Mouse (Mus musculus) embryonic facial prominence, embryonic 11.5 days (tissue): ENCODE measurements at regions not wholly inside any gene's neighbourhood (a gene's known extent, or its start where the extent isn't known, plus 50 kb on each side); places are given as distances from the start of the nearest gene placed in this dataset.

Experiments used
- ATAC-seq: fragments of 200-750 bp; cut with Nextera tagmentation; replicated peaks from 2 replicates; pipeline ENCODE4 v1.8.0; 2017; ENCODE audit warnings: low read depth; ENCODE audit not compliant: insufficient number of reproducible peaks, low FRiP score, low TSS enrichment
- DNase-seq: peaks from one replicate; pipeline ENCODE4 v3.0.0-alpha.2; 2015; ENCODE audit warnings: low spot score
- H3K27ac ChIP-seq: fragments of 300-500 bp; sonication (generic); replicated peaks from 2 replicates; pipeline ENCODE4 v1.5.1; 2014; ENCODE audit warnings: mild to moderate bottlenecking, low read depth, low read length, control low read depth
- H3K27me3 ChIP-seq: fragments of 300-500 bp; sonication (generic); 2 replicates; pipeline ENCODE4 v1.6.1; 2014; ENCODE audit warnings: mild to moderate bottlenecking, low read length, moderate library complexity, mixed read lengths; ENCODE audit not compliant: control insufficient read depth, insufficient read depth
- H3K36me3 ChIP-seq: fragments of 300-500 bp; sonication (generic); replicated peaks from 2 replicates; pipeline ENCODE4 v1.6.1; 2014; ENCODE audit warnings: low read depth, mild to moderate bottlenecking, low read length, moderate library complexity, mixed read lengths; ENCODE audit not compliant: control insufficient read depth, insufficient read depth
- H3K4me1 ChIP-seq: fragments of 300-500 bp; sonication (generic); 2 replicates; pipeline ENCODE4 v1.6.1; 2014; ENCODE audit warnings: low read length, mixed read lengths; ENCODE audit not compliant: control insufficient read depth, insufficient read depth
- H3K4me2 ChIP-seq: fragments of 300-500 bp; sonication (generic); 2 replicates; pipeline ENCODE4 v1.6.1; 2014; ENCODE audit warnings: low read depth, mild to moderate bottlenecking, control low read depth, low read length, moderate library complexity
- H3K4me3 ChIP-seq: fragments of 300-500 bp; sonication (generic); 2 replicates; pipeline ENCODE4 v1.5.1; 2014; ENCODE audit warnings: low read depth, low read length, control low read depth
- H3K9ac ChIP-seq: fragments of 300-500 bp; sonication (generic); replicated peaks from 2 replicates; pipeline ENCODE4 v1.6.1; 2014; ENCODE audit warnings: mild to moderate bottlenecking, control low read depth, low read length
- H3K9me3 ChIP-seq: fragments of 300-500 bp; sonication (generic); replicated peaks from 2 replicates; pipeline ENCODE4 v1.6.1; 2016; ENCODE audit warnings: mild to moderate bottlenecking, low read length, inconsistent platforms, mixed read lengths; ENCODE audit not compliant: control insufficient read depth
- WGBS: fragments of 180-500 bp; shearing (Covaris S2); extraction: QIAGEN DNeasy Blood & Tissue Kit; methylation state at CpG from one replicate; pipeline ENCODE4 v1.1.7; 2014; 5-methylcytosine and 5-hydroxymethylcytosine counted together

DNA sequence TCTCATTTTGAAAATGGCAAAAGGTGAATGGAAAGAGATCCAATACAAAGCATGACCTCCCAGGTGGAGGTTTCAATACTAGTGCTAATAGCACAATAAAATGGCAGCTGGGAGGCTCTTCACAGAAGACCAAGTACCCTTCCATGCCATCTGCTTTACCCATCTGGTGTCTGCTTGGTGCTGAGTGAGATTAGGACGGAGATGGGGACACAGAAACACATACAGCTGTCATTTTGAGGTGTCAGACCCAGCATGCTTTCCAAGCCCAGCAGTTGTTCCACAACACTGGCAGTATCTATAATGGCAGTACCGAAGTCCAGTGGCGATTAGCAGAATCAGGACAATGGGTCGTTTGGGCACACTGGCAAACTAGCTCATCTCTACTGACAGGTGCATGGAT is 118.9 kb upstream of the 1700064H15Rik start:
- no peak overlapping the region for H3K27ac ChIP-seq
- no peaks in the 10 kb centered on the region for H3K9me3 ChIP-seq
- ATAC-seq (no peak), DNase-seq (no peak)
- no peak overlapping the region for H3K4me3 ChIP-seq
- no peak overlapping the region for H3K9ac ChIP-seq
- H3K27me3 ChIP-seq = no peaks in the 10 kb centered on the region
- no peak overlapping the region for H3K4me2 ChIP-seq
- no peaks in the 10 kb centered on the region for H3K4me1 ChIP-seq
- H3K36me3 ChIP-seq = no peaks in the 10 kb centered on the region
- 80% methylated on average over 4 of the region's 4 CpGs for WGBS

- no peak for ATAC-seq
- Histone ChIP-seq H3K36me3 (no peaks in the 10 kb centered on the region), H3K4me3 (no peak overlapping the region)
These were observed 123.5 kb upstream of the 1700064H15Rik start for GRCm38 (mm10) chr3:19751946-19752345.

DNA sequence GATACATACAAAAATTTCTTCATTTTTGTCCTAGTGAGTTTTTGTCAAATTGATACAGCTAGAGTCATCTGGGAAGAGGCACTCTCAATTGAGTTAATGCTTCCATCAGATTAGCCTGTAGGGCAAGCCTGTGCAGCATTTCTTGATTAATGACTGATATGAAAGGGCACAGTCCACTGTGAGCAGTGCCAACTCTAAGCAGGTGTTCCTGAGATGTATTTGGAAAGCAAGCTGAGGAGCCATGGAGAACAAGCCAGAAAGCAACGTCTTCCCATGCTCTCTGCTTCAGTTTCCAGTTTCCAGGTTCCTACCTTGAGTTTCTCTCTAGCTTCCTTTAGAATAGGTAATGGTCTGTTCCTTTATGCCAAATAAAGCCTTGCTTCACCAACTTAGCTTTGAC is 125.5 kb upstream of the 1700064H15Rik start:
- Histone ChIP-seq H3K4me1 (no peaks in the 10 kb centered on the region), H3K4me3 (no peak overlapping the region), H3K9me3 (no peaks in the 10 kb centered on the region), H3K27me3 (no peaks in the 10 kb centered on the region), H3K4me2 (no peak overlapping the region), H3K27ac (no peak overlapping the region), H3K9ac (no peak overlapping the region), H3K36me3 (no peaks in the 10 kb centered on the region)
- ATAC-seq = no peak
- DNase-seq = no peak
- 70% methylated on average over 1 of the region's 1 CpGs for WGBS

More at GRCm38 (mm10) chr3:19751946-19752345, 123.5 kb upstream of the 1700064H15Rik start:
- DNase-seq = no peak
- H3K9me3 ChIP-seq = no peaks in the 10 kb centered on the region
- no peaks in the 10 kb centered on the region for H3K27me3 ChIP-seq
- H3K27ac ChIP-seq = no peak overlapping the region
- no peak overlapping the region for H3K4me2 ChIP-seq
- no peak overlapping the region for H3K9ac ChIP-seq
- H3K4me1 ChIP-seq = no peaks in the 10 kb centered on the region
- 89% methylated on average over 3 of the region's 3 CpGs for WGBS

DNA sequence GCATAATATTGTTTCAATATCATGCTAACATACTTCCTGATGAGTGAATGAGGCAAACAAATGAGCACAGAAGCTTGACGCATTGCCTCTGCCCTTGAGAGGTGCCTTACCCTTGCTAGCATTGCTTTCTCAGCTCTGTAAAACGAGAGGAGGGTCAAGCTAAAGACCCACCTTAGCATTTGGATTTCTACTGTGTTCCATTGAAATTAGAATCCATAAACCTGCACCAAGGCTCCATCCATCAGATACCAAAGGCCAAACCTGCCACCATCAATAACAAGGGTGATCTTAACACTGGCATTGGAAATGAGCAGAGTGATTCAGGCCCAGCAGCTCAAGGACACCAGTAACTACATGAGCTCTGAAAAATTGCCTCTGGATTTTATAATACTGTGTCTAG is 126.2 kb upstream of the 1700064H15Rik start:
- Histone ChIP-seq H3K27me3 (no peaks in the 10 kb centered on the region), H3K4me3 (no peak overlapping the region), H3K4me1 (no peaks in the 10 kb centered on the region), H3K36me3 (no peaks in the 10 kb centered on the region), H3K27ac (no peak overlapping the region), H3K9me3 (no peaks in the 10 kb centered on the region), H3K9ac (no peak overlapping the region), H3K4me2 (no peak overlapping the region)
- ATAC-seq = no peak
- no peak for DNase-seq
- 76% methylated on average over 2 of the region's 2 CpGs for WGBS

- Histone ChIP-seq H3K9ac (no peak overlapping the region), H3K27me3 (no peaks in the 10 kb centered on the region), H3K27ac (no peak overlapping the region), H3K36me3 (no peaks in the 10 kb centered on the region), H3K4me1 (no peaks in the 10 kb centered on the region), H3K9me3 (no peaks in the 10 kb centered on the region), H3K4me3 (no peak overlapping the region), H3K4me2 (no peak overlapping the region)
- ATAC-seq (no peak), DNase-seq (no peak)
- WGBS = 72% methylated on average over 3 of the region's 3 CpGs
These were observed 126.7 kb upstream of the 1700064H15Rik start for GRCm38 (mm10) chr3:19755136-19755535.

DNA sequence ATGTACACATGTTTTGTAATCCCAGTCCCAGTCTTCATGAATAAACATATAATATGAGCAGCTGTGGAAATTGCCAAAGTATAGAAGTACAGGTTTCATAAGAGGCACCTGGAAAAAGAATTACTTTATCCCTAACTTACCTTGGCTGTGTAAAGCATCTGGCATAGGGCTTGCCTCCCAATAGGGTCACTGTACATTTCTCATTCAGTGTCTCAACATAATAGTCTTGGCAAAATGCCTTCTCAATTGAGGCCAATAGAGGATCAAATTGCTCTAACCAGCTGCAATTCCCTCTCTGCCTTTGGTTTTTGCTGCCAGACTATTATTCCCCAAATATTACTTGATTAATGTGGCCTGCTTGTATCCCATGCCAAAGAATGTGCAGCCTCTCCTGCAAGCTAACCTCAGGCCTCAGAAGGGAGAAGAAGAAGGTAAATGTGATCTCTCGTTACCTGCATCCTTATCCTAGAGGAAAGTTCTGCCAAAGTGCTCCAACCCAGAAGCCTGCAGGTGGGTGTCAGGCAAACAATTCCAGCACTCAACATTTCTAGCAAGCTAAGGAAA is 158.2 kb upstream of the Cp start:
- H3K4me3 ChIP-seq = no peak overlapping the region
- no peak overlapping the region for H3K27ac ChIP-seq
- peak; percentile 1 for DNase-seq
- WGBS = 77% methylated on average over 1 of the region's 1 CpGs
- no peaks in the 10 kb centered on the region for H3K9me3 ChIP-seq
- no peaks in the 10 kb centered on the region for H3K4me1 ChIP-seq
- H3K27me3 ChIP-seq = no peaks in the 10 kb centered on the region
- no peak for ATAC-seq
- no peaks in the 10 kb centered on the region for H3K36me3 ChIP-seq
- no peak overlapping the region for H3K9ac ChIP-seq
- H3K4me2 ChIP-seq = no peak overlapping the region

- no peaks in the 10 kb centered on the region for H3K27me3 ChIP-seq
- H3K36me3 ChIP-seq = no peaks in the 10 kb centered on the region
- H3K9ac ChIP-seq = no peak overlapping the region
- WGBS = 55% methylated on average over 3 of the region's 3 CpGs
- no peaks in the 10 kb centered on the region for H3K4me1 ChIP-seq
- H3K9me3 ChIP-seq = no peaks in the 10 kb centered on the region
- peak; percentile 15 for DNase-seq
- ATAC-seq = no peak
- H3K27ac ChIP-seq = no peak overlapping the region
- H3K4me3 ChIP-seq = no peak overlapping the region
- no peak overlapping the region for H3K4me2 ChIP-seq
These were observed 146.8 kb upstream of the Cp start for GRCm38 (mm10) chr3:19810034-19810433.

GRCm38 (mm10) chr3:19824904-19825303 is 131.9 kb upstream of the Cp start:
- H3K27me3 ChIP-seq = no peaks in the 10 kb centered on the region
- WGBS = 92% methylated on average over 1 of the region's 1 CpGs
- H3K4me3 ChIP-seq = no peak overlapping the region
- ATAC-seq (no peak), DNase-seq (no peak)
- no peak overlapping the region for H3K9ac ChIP-seq
- H3K9me3 ChIP-seq = no peaks in the 10 kb centered on the region
- H3K4me1 ChIP-seq = no peaks in the 10 kb centered on the region
- no peak overlapping the region for H3K27ac ChIP-seq
- H3K36me3 ChIP-seq = no peaks in the 10 kb centered on the region
- no peak overlapping the region for H3K4me2 ChIP-seq
